Mouse (Mus musculus): ENCODE results near the gene Ccdc85b. TPM values are rescaled to one million over a fixed set of nuclear protein-coding genes. Genes with fewer than 3 reads are reported as not detected.
A peak's percentile ranks its signal among the peaks of the same experiment; 100 is the strongest.

Ccdc85b gene
- polyA plus RNA-seq, 1 experiment from 2014 or later, result 7.7 TPM

- ATAC-seq (ENCODE audit: low read depth), result peak; percentile 93
- peak within 1 kb of the TSS; percentile 97 for H3K27ac ChIP-seq (ENCODE audit: low read length)
- peak within 1 kb of the TSS; percentile 98 for H3K9ac ChIP-seq (ENCODE audit: low read length)
- H3K9me3 ChIP-seq (ENCODE audit: control insufficient read depth, low read length), result no peaks in the 10 kb centered on the region
- WGBS, result under 1% methylated on average over 56 of the region's 87 CpGs
- H3K4me2 ChIP-seq (ENCODE audit: low read depth, low read length), result peak within 1 kb of the TSS; percentile 71
- peaks cover 21% of the 10 kb centered on the region for H3K4me1 ChIP-seq (replicated peaks; ENCODE audit: control insufficient read depth, insufficient read depth, low read length)
- H3K27me3 ChIP-seq (ENCODE audit: control insufficient read depth, insufficient read depth, low read depth, low read length), result no peaks in the 10 kb centered on the region
- H3K36me3 ChIP-seq (ENCODE audit: control insufficient read depth, insufficient read depth, low read length), result peaks cover 24% of the 10 kb centered on the region
- H3K4me3 ChIP-seq (ENCODE audit: low read length), result peak within 1 kb of the TSS; percentile 90
Measured at GRCm38 (mm10) chr19:5424782-5425741, 32.6 kb downstream of the Ccdc85b start, which contains the start of the genes Drap1 and AI837181. Drap1 (minus strand) TSS chr19:5424979. AI837181 (plus strand) TSS chr19:5425144.

DNA sequence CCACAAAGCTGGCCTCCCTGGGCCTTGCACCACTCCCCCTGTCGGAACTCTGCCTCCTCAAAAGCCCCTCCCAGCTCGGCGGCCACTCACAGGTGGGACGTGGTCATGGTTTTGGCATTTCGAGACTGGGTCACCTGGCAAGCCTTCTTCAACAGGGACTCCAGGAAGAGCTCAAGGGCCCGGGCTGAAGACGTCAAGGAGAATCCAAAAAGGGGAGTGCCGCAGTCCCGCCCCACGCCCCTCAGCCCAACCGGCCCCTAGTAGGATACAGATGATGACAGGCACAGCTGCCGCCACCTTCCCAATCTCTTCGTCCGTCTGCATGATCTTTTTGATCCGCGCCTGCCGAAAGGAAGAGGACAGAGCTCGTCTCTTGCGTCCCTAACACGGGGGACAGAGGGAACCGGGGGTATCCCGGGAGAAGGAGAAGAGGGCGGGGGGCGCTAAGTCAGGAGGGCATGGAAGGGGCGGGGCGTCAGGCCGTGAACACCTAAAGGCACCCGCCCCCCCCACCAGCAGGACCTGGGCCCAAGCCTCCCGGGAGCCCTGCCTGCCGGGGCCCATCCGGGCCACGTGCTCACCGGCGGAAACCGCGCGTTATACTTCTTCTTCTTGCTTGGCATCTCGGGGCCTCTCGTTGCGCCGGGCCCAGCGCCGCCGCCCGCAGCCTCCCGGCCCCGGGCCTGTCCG is 33.5 kb downstream of the Ccdc85b start:
- Histone ChIP-seq H3K9ac (ENCODE audit: low read length) (peak overlapping the region; percentile 91), H3K4me2 (ENCODE audit: low read depth, low read length) (peak overlapping the region; percentile 71), H3K4me3 (ENCODE audit: low read length) (peak overlapping the region; percentile 90), H3K9me3 (ENCODE audit: control insufficient read depth, low read length) (no peaks in the 10 kb centered on the region), H3K27me3 (ENCODE audit: control insufficient read depth, insufficient read depth, low read depth, low read length) (no peaks in the 10 kb centered on the region), H3K36me3 (ENCODE audit: control insufficient read depth, insufficient read depth, low read length) (peaks cover 24% of the 10 kb centered on the region), H3K27ac (ENCODE audit: low read length) (peak overlapping the region; percentile 97), H3K4me1 (replicated peaks; ENCODE audit: control insufficient read depth, insufficient read depth, low read length) (peaks cover 21% of the 10 kb centered on the region)
- WGBS, result under 1% methylated on average over 46 of the region's 48 CpGs
- peak; percentile 61 for ATAC-seq (ENCODE audit: low read depth)

GRCm38 (mm10) chr19:5423561-5423960 is 34.1 kb downstream of the Ccdc85b start:
- Histone ChIP-seq H3K27ac (ENCODE audit: low read length) (peak overlapping the region; percentile 97), H3K36me3 (ENCODE audit: control insufficient read depth, insufficient read depth, low read length) (peaks cover 24% of the 10 kb centered on the region), H3K27me3 (ENCODE audit: control insufficient read depth, insufficient read depth, low read depth, low read length) (no peaks in the 10 kb centered on the region), H3K4me2 (ENCODE audit: low read depth, low read length) (peak overlapping the region; percentile 71), H3K4me3 (ENCODE audit: low read length) (peak overlapping the region; percentile 90), H3K4me1 (replicated peaks; ENCODE audit: control insufficient read depth, insufficient read depth, low read length) (peaks cover 21% of the 10 kb centered on the region), H3K9me3 (ENCODE audit: control insufficient read depth, low read length) (no peaks in the 10 kb centered on the region), H3K9ac (ENCODE audit: low read length) (peak overlapping the region; percentile 91)
- 41% methylated on average over 12 of the region's 12 CpGs for WGBS
- no peak for ATAC-seq (ENCODE audit: low read depth)

DNA sequence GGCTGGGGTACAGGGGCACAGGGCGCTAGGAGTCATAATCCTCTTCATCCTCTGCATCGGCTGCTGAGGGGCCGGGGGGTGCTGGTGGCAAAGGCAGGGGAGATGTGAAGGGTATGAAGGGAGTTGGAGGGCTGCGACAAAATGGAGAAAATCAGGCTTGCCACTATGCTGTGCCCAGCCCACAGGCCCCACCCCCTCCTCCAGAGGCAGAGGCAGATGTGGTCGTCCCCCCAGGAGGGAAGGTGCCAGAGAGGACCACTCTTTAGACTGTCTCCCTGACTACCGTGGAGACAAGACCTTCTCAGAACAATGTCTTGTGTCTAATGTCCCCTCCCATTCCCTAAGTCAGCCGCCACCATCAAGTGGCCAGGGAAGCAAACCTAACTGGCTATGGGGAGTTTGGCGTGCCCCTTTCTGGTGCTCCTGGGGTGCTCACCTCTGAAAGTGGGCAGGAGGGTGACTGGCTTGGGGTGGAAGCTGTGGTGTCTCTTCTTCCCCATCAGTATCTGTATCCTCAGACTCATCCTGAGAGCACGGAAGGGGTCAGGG is 34.7 kb downstream of the Ccdc85b start:
- Histone ChIP-seq H3K9ac (ENCODE audit: low read length) (peak overlapping the region; percentile 91), H3K9me3 (ENCODE audit: control insufficient read depth, low read length) (no peaks in the 10 kb centered on the region), H3K27me3 (ENCODE audit: control insufficient read depth, insufficient read depth, low read depth, low read length) (no peaks in the 10 kb centered on the region), H3K4me2 (ENCODE audit: low read depth, low read length) (peak overlapping the region; percentile 71), H3K4me3 (ENCODE audit: low read length) (peak overlapping the region; percentile 90), H3K27ac (ENCODE audit: low read length) (no peak overlapping the region; the same call in 1 of the 2 replicates), H3K4me1 (replicated peaks; ENCODE audit: control insufficient read depth, insufficient read depth, low read length) (peaks cover 21% of the 10 kb centered on the region), H3K36me3 (ENCODE audit: control insufficient read depth, insufficient read depth, low read length) (peaks cover 24% of the 10 kb centered on the region)
- WGBS, result 75% methylated on average over 9 of the region's 9 CpGs
- ATAC-seq (ENCODE audit: low read depth), result no peak

GRCm38 (mm10) chr19:5422267-5422666 is 35.4 kb downstream of the Ccdc85b start:
- no peak overlapping the region for H3K9ac ChIP-seq (ENCODE audit: low read length)
- no peaks in the 10 kb centered on the region for H3K9me3 ChIP-seq (ENCODE audit: control insufficient read depth, low read length)
- no peak overlapping the region for H3K27ac ChIP-seq (ENCODE audit: low read length)
- peaks cover 23% of the 10 kb centered on the region for H3K36me3 ChIP-seq (ENCODE audit: control insufficient read depth, insufficient read depth, low read length)
- no peak overlapping the region for H3K4me3 ChIP-seq (ENCODE audit: low read length)
- peaks cover 21% of the 10 kb centered on the region for H3K4me1 ChIP-seq (replicated peaks; ENCODE audit: control insufficient read depth, insufficient read depth, low read length)
- no peaks in the 10 kb centered on the region for H3K27me3 ChIP-seq (ENCODE audit: control insufficient read depth, insufficient read depth, low read depth, low read length)
- no peak for ATAC-seq (ENCODE audit: low read depth)
- no peak overlapping the region for H3K4me2 ChIP-seq (ENCODE audit: low read depth, low read length)
- 87% methylated on average over 10 of the region's 10 CpGs for WGBS

DNA sequence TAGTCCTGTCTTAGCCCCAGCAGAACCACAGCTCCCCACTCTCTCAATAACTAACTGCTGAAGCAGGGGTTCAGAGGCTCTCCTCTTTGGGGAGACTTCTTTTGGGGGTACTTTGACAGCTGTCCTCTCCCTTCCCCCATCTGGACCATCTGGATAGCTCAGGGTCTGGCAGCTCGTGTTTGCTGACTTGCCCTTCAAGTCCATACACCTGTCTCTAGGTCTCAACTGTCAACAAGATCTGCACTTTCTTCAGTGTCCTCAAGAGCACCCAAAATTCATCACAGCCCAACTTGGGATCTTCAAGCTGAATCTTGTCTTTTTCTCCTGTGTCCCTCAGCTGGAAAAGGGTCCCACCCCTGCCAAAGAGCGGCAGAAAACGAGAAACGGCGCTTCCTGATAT is 35.9 kb downstream of the Ccdc85b start:
- 83% methylated on average over 5 of the region's 5 CpGs for WGBS
- Histone ChIP-seq H3K9ac (ENCODE audit: low read length) (no peak overlapping the region), H3K9me3 (ENCODE audit: control insufficient read depth, low read length) (no peaks in the 10 kb centered on the region), H3K4me1 (replicated peaks; ENCODE audit: control insufficient read depth, insufficient read depth, low read length) (peaks cover 19% of the 10 kb centered on the region), H3K36me3 (ENCODE audit: control insufficient read depth, insufficient read depth, low read length) (peaks cover 19% of the 10 kb centered on the region), H3K27ac (ENCODE audit: low read length) (no peak overlapping the region), H3K4me2 (ENCODE audit: low read depth, low read length) (no peak overlapping the region), H3K4me3 (ENCODE audit: low read length) (no peak overlapping the region), H3K27me3 (ENCODE audit: control insufficient read depth, insufficient read depth, low read depth, low read length) (no peaks in the 10 kb centered on the region)
- no peak for ATAC-seq (ENCODE audit: low read depth)

GRCm38 (mm10) chr19:5420579-5420978 is 37.1 kb downstream of the Ccdc85b start:
- no peak for ATAC-seq (ENCODE audit: low read depth)
- peaks cover 10% of the 10 kb centered on the region for H3K4me1 ChIP-seq (replicated peaks; ENCODE audit: control insufficient read depth, insufficient read depth, low read length)
- H3K4me2 ChIP-seq (ENCODE audit: low read depth, low read length), result no peak overlapping the region
- no peaks in the 10 kb centered on the region for H3K9me3 ChIP-seq (ENCODE audit: control insufficient read depth, low read length)
- no peak overlapping the region for H3K27ac ChIP-seq (ENCODE audit: low read length)
- peaks cover 15% of the 10 kb centered on the region; the same call in 1 of the 2 replicates for H3K36me3 ChIP-seq (ENCODE audit: control insufficient read depth, insufficient read depth, low read length)
- H3K27me3 ChIP-seq (ENCODE audit: control insufficient read depth, insufficient read depth, low read depth, low read length), result no peaks in the 10 kb centered on the region
- no peak overlapping the region for H3K9ac ChIP-seq (ENCODE audit: low read length)
- WGBS, result 92% methylated on average over 6 of the region's 6 CpGs
- no peak overlapping the region for H3K4me3 ChIP-seq (ENCODE audit: low read length)

DNA sequence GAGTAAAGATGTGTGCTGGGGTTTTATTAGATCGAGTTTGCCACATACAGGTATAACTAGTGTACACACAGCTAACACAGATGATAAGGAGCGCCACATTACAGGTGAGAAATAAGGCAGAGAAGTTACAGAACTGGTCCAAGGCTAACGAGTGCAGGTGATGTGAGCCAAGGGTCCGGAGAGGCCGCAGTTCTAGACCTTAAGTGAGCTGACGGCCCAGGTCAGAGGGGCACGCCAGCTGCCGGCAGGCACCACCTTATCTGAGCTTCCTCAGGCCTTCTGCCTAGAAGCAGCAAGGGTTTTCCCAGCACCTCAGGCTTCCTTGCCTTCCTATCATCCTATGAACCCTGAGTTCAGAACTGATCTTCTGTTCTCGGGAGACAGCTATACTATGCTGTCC is 38.1 kb downstream of the Ccdc85b start:
- no peak for ATAC-seq (ENCODE audit: low read depth)
- 81% methylated on average over 9 of the region's 9 CpGs for WGBS
- no peak overlapping the region for H3K4me2 ChIP-seq (ENCODE audit: low read depth, low read length)
- no peak overlapping the region for H3K9ac ChIP-seq (ENCODE audit: low read length)
- no peak overlapping the region for H3K27ac ChIP-seq (ENCODE audit: low read length)
- H3K4me1 ChIP-seq (replicated peaks; ENCODE audit: control insufficient read depth, insufficient read depth, low read length), result peaks cover 10% of the 10 kb centered on the region
- H3K4me3 ChIP-seq (ENCODE audit: low read length), result no peak overlapping the region
- H3K36me3 ChIP-seq (ENCODE audit: control insufficient read depth, insufficient read depth, low read length), result peaks cover 15% of the 10 kb centered on the region; the same call in 1 of the 2 replicates
- H3K9me3 ChIP-seq (ENCODE audit: control insufficient read depth, low read length), result no peaks in the 10 kb centered on the region
- H3K27me3 ChIP-seq (ENCODE audit: control insufficient read depth, insufficient read depth, low read depth, low read length), result no peaks in the 10 kb centered on the region

Measured in lung, embryonic 16.5 days (tissue).